Mouse (Mus musculus): ENCODE results near the gene Crebrf. TPM values are rescaled to one million over a fixed set of nuclear protein-coding genes. Genes with fewer than 3 reads are reported as not detected.

Crebrf gene
- polyA plus RNA-seq, 1 experiment from 2014 or later: 9.7 TPM

DNA sequence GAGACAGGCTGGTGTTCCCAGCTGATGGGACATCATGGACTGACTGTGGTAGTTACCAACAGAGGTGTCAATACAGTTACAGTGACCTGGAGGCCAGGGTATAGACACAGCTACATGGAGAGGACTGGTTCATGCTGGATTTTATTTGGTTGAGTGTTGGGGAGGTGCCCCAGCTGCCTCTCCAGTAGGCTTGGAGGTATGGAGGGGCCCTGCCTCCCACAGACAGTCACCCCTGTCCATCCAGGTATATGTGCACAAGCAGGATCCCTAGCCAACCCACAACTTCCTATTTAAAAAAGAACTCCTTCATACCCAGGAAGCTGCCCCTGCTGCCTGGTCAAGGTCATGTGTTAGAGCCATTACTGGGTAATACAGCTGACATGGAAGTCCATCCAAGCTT, 102.3 kb downstream of the Crebrf start:
- no peaks in the 10 kb centered on the region; the same call in 1 of the 2 replicates for H3K27me3 ChIP-seq (ENCODE audit: control insufficient read depth, insufficient read depth, low read depth, low read length)

DNA sequence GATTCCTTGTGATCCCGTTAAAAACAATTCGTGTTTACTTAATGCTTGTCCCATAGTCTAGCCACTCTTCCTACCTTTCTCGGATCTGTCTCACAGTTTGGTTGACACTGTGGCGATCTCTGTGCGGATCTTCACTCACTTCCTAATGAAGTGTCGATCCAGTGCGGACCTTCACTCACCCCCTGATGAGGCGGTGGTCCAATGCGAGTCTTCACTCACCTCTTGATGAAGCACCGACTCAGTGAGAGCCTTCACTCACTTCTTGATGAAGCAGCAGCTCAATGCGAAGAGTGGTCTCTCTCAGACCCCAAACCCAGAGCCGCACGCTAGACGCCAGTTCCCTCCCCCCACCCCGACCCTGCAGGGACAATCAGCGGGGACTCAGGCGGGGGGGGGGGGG, 110.7 kb downstream of the Crebrf start:
- 78% methylated on average over 14 of the region's 17 CpGs for WGBS

More for the DNA sequence above, 102.3 kb downstream of the Crebrf start:
- ATAC-seq: no peak
- no peaks in the 10 kb centered on the region for H3K4me1 ChIP-seq (ENCODE audit: control insufficient read depth, insufficient read depth, low read length)
- H3K9me3 ChIP-seq (replicated peaks; ENCODE audit: control insufficient read depth, low read length, poor library complexity, severe bottlenecking): no peaks in the 10 kb centered on the region
- H3K4me3 ChIP-seq (ENCODE audit: low read depth, low read length): no peak overlapping the region
- no peak overlapping the region for H3K9ac ChIP-seq (ENCODE audit: low read depth, low read length)
- no peaks in the 10 kb centered on the region for H3K36me3 ChIP-seq (ENCODE audit: control insufficient read depth, insufficient read depth, low read length)
- no peak overlapping the region for H3K27ac ChIP-seq (ENCODE audit: low read length)
- H3K4me2 ChIP-seq (ENCODE audit: low read length): no peak overlapping the region

More for the DNA sequence above, 110.7 kb downstream of the Crebrf start:
- no peak overlapping the region for H3K4me2 ChIP-seq (ENCODE audit: low read length)
- no peaks in the 10 kb centered on the region for H3K36me3 ChIP-seq (ENCODE audit: control insufficient read depth, insufficient read depth, low read length)
- H3K4me3 ChIP-seq (ENCODE audit: low read depth, low read length): no peak overlapping the region
- H3K27me3 ChIP-seq (ENCODE audit: control insufficient read depth, insufficient read depth, low read depth, low read length): no peaks in the 10 kb centered on the region
- no peaks in the 10 kb centered on the region for H3K4me1 ChIP-seq (ENCODE audit: control insufficient read depth, insufficient read depth, low read length)
- no peak overlapping the region for H3K9ac ChIP-seq (ENCODE audit: low read depth, low read length)
- H3K27ac ChIP-seq (ENCODE audit: low read length): no peak overlapping the region
- H3K9me3 ChIP-seq (replicated peaks; ENCODE audit: control insufficient read depth, low read length, poor library complexity, severe bottlenecking): no peaks in the 10 kb centered on the region
- ATAC-seq: no peak

Other genes with a start within 250 kb of the Crebrf start
- 102 and 103 TPM in 2 replicates for gene Ergic1, start 154.2 kb upstream of the Crebrf start, polyA plus RNA-seq (2015; fragmentation: Nextera tagmentation; extraction: Ambion mirVana)
- 33.4 and 35.1 TPM in 2 replicates for gene Dusp1, start 153.5 kb upstream of the Crebrf start, polyA plus RNA-seq (2015; fragmentation: Nextera tagmentation; extraction: Ambion mirVana)
- gene Atp6v0e, start 52.4 kb upstream of the Crebrf start, polyA plus RNA-seq (2015; fragmentation: Nextera tagmentation; extraction: Ambion mirVana): 77.2 and 83.0 TPM in 2 replicates
- 62.3 and 64.2 TPM in 2 replicates for gene Bnip1, start 65.4 kb downstream of the Crebrf start, polyA plus RNA-seq (2015; fragmentation: Nextera tagmentation; extraction: Ambion mirVana)
- gene Nkx2-5, start 129.4 kb downstream of the Crebrf start, polyA plus RNA-seq (2015; fragmentation: Nextera tagmentation; extraction: Ambion mirVana): not detected in 2 replicates
- 2.3 and 3.3 TPM in 2 replicates for gene Kifc5b, start 201.4 kb downstream of the Crebrf start, polyA plus RNA-seq (2015; fragmentation: Nextera tagmentation; extraction: Ambion mirVana)
- 24.5 and 28.0 TPM in 2 replicates for gene Phf1, start 217.4 kb downstream of the Crebrf start, polyA plus RNA-seq (2015; fragmentation: Nextera tagmentation; extraction: Ambion mirVana)
- gene Cuta, start 223.9 kb downstream of the Crebrf start, polyA plus RNA-seq (2015; fragmentation: Nextera tagmentation; extraction: Ambion mirVana): 130 TPM in 2 replicates
- 4.3 and 4.6 TPM in 2 replicates for gene Syngap1, start 225.6 kb downstream of the Crebrf start, polyA plus RNA-seq (2015; fragmentation: Nextera tagmentation; extraction: Ambion mirVana)

Measured in midbrain, embryonic 16.5 days (tissue).